Mouse (Mus musculus) Patski (cell line): ENCODE data around the gene D6Wsu163e. TPM values are rescaled to one million over a fixed set of nuclear protein-coding genes. Genes with fewer than 3 reads are reported as not detected.
A peak's percentile ranks its signal among the peaks of the same experiment; 100 is the strongest.

ENCODE experiments used
- ATAC-seq: fragments of 100-300 bp; one replicate; pipeline ENCODE4 v1.8.0; 2021
- CTCF ChIA-PET: fragments of 350-600 bp; sonication (Branson Sonifier 250); formaldehyde crosslinking; loops from one replicate; lab custom pipeline; 2022; ENCODE audit warnings: inconsistent platforms; lab: Charles Lee
- POLR2A ChIA-PET: fragments of 350-600 bp; sonication (Branson Sonifier 250); formaldehyde crosslinking; loops from one replicate; lab custom pipeline; 2022; ENCODE audit warnings: antibody characterized with exemption, inconsistent platforms; lab: Charles Lee
- DNase-seq: peaks from one replicate; pipeline ENCODE4 v3.0.0-alpha.2; 2011; ENCODE audit warnings: low read depth, low spot score
- H3K27me3 ChIP-seq: fragments of 371-371 bp; one replicate; pipeline ENCODE4 v1.5.1; 2021
- CTCF ChIP-seq: fragments of 100-300 bp; IDR thresholded peaks from one replicate; pipeline ENCODE4 v1.5.1; 2021
- in situ Hi-C: fragments of 300-500 bp; cut with MboI; formaldehyde crosslinking; loops from 3 replicates; pipeline ENCODE4 v1.11.1; 2018; ENCODE audit warnings: low pct_unique_long_range_greater_than_20kb, mixed read lengths
- polyA plus RNA-seq: library from polyadenylated mRNA; unstranded; gene quantifications from one replicate; pipeline ENCODE4 v1.2.3, GENCODE M21; 2021

D6Wsu163e gene
- polyA plus RNA-seq, 1 experiment from 2014 or later, result 26.6 TPM

- no peaks in the 10 kb centered on the region for H3K27me3 ChIP-seq
- CTCF ChIA-PET, result interaction anchor here (0.8 to 2.9 kb wide), 7 partner anchors 8 to 144 kb away, joined by 3 to 12 read pairs (median 4); partner anchors contain the start of genes D6Wsu163e and Rad51ap1
- DNase-seq (no peak), ATAC-seq (no peak)
- in situ Hi-C loops, result loop anchor here (5.0 to 10.0 kb wide), 2 partner anchors 139 to 506 kb away; no protein-coding TSS in a partner anchor
- POLR2A ChIA-PET, result no interaction called here
- TF ChIP-seq CTCF, result peak; percentile 65
Measured at GRCm38 (mm10) chr6:126948336-126948735, 8.6 kb downstream of the D6Wsu163e start.

- DNase-seq (no peak), ATAC-seq (no peak)
- CTCF ChIA-PET, result interaction anchor here (0.7 to 3.1 kb wide), 14 partner anchors 7 to 498 kb away, joined by 3 to 15 read pairs (median 4); no protein-coding TSS in a partner anchor
- H3K27me3 ChIP-seq, result no peaks in the 10 kb centered on the region
- in situ Hi-C loops, result no loop called here
- POLR2A ChIA-PET, result interaction anchor here (1.8 kb wide), 1 partner anchor 125 kb away, joined by 5 read pairs; no protein-coding TSS in a partner anchor
- peak; percentile 86 for TF ChIP-seq CTCF
Measured at GRCm38 (mm10) chr6:126955734-126956133, 16.0 kb downstream of the D6Wsu163e start.

GRCm38 (mm10) chr6:126961371-126962018, 21.7 kb downstream of the D6Wsu163e start:
- DNase-seq, result no peak
- no peak for ATAC-seq
- ChIA-PET CTCF (interaction anchor here (1.1 kb wide), 1 partner anchor 11 kb away, joined by 3 read pairs; no protein-coding TSS in a partner anchor), POLR2A (no interaction called here)
- no peaks in the 10 kb centered on the region for H3K27me3 ChIP-seq
- TF ChIP-seq CTCF, result no peak
- in situ Hi-C loops, result no loop called here

- no peaks in the 10 kb centered on the region for H3K27me3 ChIP-seq
- ChIA-PET CTCF (no interaction called here), POLR2A (no interaction called here)
- in situ Hi-C loops, result no loop called here
- ATAC-seq (no peak), DNase-seq (no peak)
- TF ChIP-seq CTCF, result no peak
Measured at GRCm38 (mm10) chr6:126962709-126963108, 22.9 kb downstream of the D6Wsu163e start.

GRCm38 (mm10) chr6:126963426-126963825, 23.7 kb downstream of the D6Wsu163e start:
- ChIA-PET POLR2A (interaction anchor here (0.9 kb wide), 1 partner anchor 14 kb away, joined by 3 read pairs; no protein-coding TSS in a partner anchor), CTCF (no interaction called here)
- DNase-seq, result no peak
- no peaks in the 10 kb centered on the region for H3K27me3 ChIP-seq
- in situ Hi-C loops, result no loop called here
- ATAC-seq, result no peak
- TF ChIP-seq CTCF, result no peak

GRCm38 (mm10) chr6:126966241-126967026, 26.7 kb downstream of the D6Wsu163e start:
- no peak for DNase-seq
- ChIA-PET POLR2A (no interaction called here), CTCF (interaction anchor here (0.9 to 1.6 kb wide), 5 partner anchors 8 to 120 kb away, joined by 4 to 9 read pairs (median 5); no protein-coding TSS in a partner anchor)
- no peak for TF ChIP-seq CTCF
- in situ Hi-C loops, result no loop called here
- no peaks in the 10 kb centered on the region for H3K27me3 ChIP-seq
- ATAC-seq, result peak; percentile 57

GRCm38 (mm10) chr6:126981539-126982234, 41.9 kb downstream of the D6Wsu163e start:
- no peak for TF ChIP-seq CTCF
- no peaks in the 10 kb centered on the region for H3K27me3 ChIP-seq
- in situ Hi-C loops, result no loop called here
- CTCF ChIA-PET, result no interaction called here
- no peak for DNase-seq
- POLR2A ChIA-PET, result interaction anchor here (1.0 kb wide), 1 partner anchor 9 kb away, joined by 3 read pairs; no protein-coding TSS in a partner anchor
- ATAC-seq, result peak; percentile 26

- ChIA-PET CTCF (no interaction called here), POLR2A (no interaction called here)
- peaks cover 17% of the 10 kb centered on the region for H3K27me3 ChIP-seq
- no peak for DNase-seq
- no peak for ATAC-seq
- in situ Hi-C loops, result no loop called here
- no peak for TF ChIP-seq CTCF
Measured at GRCm38 (mm10) chr6:126993676-126994075, 53.9 kb downstream of the D6Wsu163e start.

- no peak for DNase-seq
- H3K27me3 ChIP-seq, result peaks cover 17% of the 10 kb centered on the region
- no peak for ATAC-seq
- in situ Hi-C loops, result no loop called here
- POLR2A ChIA-PET, result no interaction called here
- CTCF ChIA-PET, result no interaction called here
- no peak for TF ChIP-seq CTCF
Measured at GRCm38 (mm10) chr6:126995494-126995893, 55.7 kb downstream of the D6Wsu163e start.

GRCm38 (mm10) chr6:126996399-126996798, 56.6 kb downstream of the D6Wsu163e start:
- peaks cover 12% of the 10 kb centered on the region for H3K27me3 ChIP-seq
- TF ChIP-seq CTCF, result no peak
- in situ Hi-C loops, result no loop called here
- ChIA-PET CTCF (no interaction called here), POLR2A (interaction anchor here (0.6 kb wide), 1 partner anchor 410 kb away, joined by 3 read pairs; no protein-coding TSS in a partner anchor)
- DNase-seq, result no peak
- ATAC-seq, result no peak
